Mouse (Mus musculus) stomach, embryonic 15.5 days (tissue): Measurements from ENCODE around the gene Vangl2. TPM values are rescaled to one million over a fixed set of nuclear protein-coding genes. Genes with fewer than 3 reads are reported as not detected.
"Not testable (repeated sequence)": the region's sequence is repeated elsewhere in the genome, so short reads cannot be mapped to it uniquely, and the experiment has no call there.

ENCODE experiments used
- ATAC-seq: fragments of 200-750 bp; cut with Nextera tagmentation; 2 replicates; pipeline ENCODE4 v1.8.0; 2017; ENCODE audit warnings: low read depth, moderate number of reproducible peaks, moderate TSS enrichment; ENCODE audit not compliant: insufficient read depth, low FRiP score
- H3K27ac ChIP-seq: fragments of 300-500 bp; sonication (generic); 2 replicates; pipeline ENCODE4 v1.5.1; 2015; ENCODE audit warnings: mild to moderate bottlenecking, inconsistent platforms
- H3K27me3 ChIP-seq: fragments of 300-500 bp; sonication (generic); replicated peaks from 2 replicates; pipeline ENCODE4 v1.6.1; 2015; ENCODE audit warnings: inconsistent platforms
- H3K36me3 ChIP-seq: fragments of 300-500 bp; sonication (generic); 2 replicates; pipeline ENCODE4 v1.6.1; 2015; ENCODE audit warnings: inconsistent platforms
- H3K4me1 ChIP-seq: fragments of 300-500 bp; sonication (generic); 2 replicates; pipeline ENCODE4 v1.6.1; 2015; ENCODE audit warnings: inconsistent platforms
- H3K4me2 ChIP-seq: fragments of 300-500 bp; sonication (generic); 2 replicates; pipeline ENCODE4 v1.6.1; 2015; ENCODE audit warnings: mild to moderate bottlenecking, inconsistent platforms
- H3K4me3 ChIP-seq: fragments of 300-500 bp; sonication (generic); replicated peaks from 2 replicates; pipeline ENCODE4 v1.5.1; 2015; ENCODE audit warnings: inconsistent platforms
- H3K9ac ChIP-seq: fragments of 300-500 bp; sonication (generic); 2 replicates; pipeline ENCODE4 v1.6.1; 2015; ENCODE audit warnings: inconsistent platforms
- H3K9me3 ChIP-seq: fragments of 300-500 bp; sonication (generic); 2 replicates; pipeline ENCODE4 v1.6.1; 2016; ENCODE audit warnings: inconsistent platforms
- WGBS: fragments of 180-500 bp; shearing (Covaris S2); methylation state at CpG from one replicate; pipeline ENCODE4 v1.1.7; 2015; 5-methylcytosine and 5-hydroxymethylcytosine counted together
- polyA plus RNA-seq: library from polyadenylated mRNA; unstranded; fragments of >200 nt; fragmentation: Nextera tagmentation; extraction: Ambion mirVana; gene quantifications from 2 replicates; pipeline ENCODE4 v1.2.1, GENCODE M21; 2015

Gene Vangl2
- polyA plus RNA-seq, 1 experiment from 2014 or later: 11.3 TPM

DNA sequence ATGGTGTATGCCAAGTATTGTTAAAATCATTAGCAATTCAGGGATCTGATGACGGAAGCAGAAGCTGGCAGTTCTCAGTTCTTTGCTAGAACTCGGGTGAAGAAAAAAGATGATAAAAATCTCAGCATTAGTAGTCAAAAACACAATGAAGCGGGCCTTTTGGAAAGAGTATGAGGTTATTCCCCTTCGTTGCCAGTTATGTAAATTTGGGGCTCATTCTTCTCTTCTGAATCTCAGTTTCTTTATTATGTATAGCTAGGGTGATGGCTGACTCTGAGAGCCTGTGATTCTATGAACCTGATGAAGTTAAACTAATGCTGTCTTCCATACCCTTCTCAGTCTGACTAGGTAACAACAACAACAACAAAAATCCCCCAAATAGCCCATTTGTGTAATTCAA is 52.4 kb downstream of the Vangl2 start:
- no peak for ATAC-seq
- Histone ChIP-seq H3K27me3 (no peaks in the 10 kb centered on the region), H3K9ac (no peak overlapping the region), H3K4me1 (no peaks in the 10 kb centered on the region), H3K4me2 (no peak overlapping the region), H3K9me3 (no peaks in the 10 kb centered on the region), H3K27ac (no peak overlapping the region), H3K36me3 (no peaks in the 10 kb centered on the region), H3K4me3 (no peak overlapping the region)
- WGBS: 82% methylated on average over 4 of the region's 4 CpGs

GRCm38 (mm10) chr1:171975377-171975776 is 52.9 kb downstream of the Vangl2 start:
- ATAC-seq: no peak
- H3K4me3 ChIP-seq: no peak overlapping the region
- H3K9ac ChIP-seq: no peak overlapping the region
- H3K4me2 ChIP-seq: no peak overlapping the region
- H3K36me3 ChIP-seq: no peaks in the 10 kb centered on the region
- no peaks in the 10 kb centered on the region for H3K9me3 ChIP-seq
- H3K4me1 ChIP-seq: no peaks in the 10 kb centered on the region
- no peaks in the 10 kb centered on the region for H3K27me3 ChIP-seq
- no peak overlapping the region for H3K27ac ChIP-seq
- 88% methylated on average over 9 of the region's 9 CpGs for WGBS

GRCm38 (mm10) chr1:171974361-171974760 is 53.9 kb downstream of the Vangl2 start:
- H3K9ac ChIP-seq, ATAC-seq, H3K27me3 ChIP-seq, H3K9me3 ChIP-seq, H3K27ac ChIP-seq, H3K4me2 ChIP-seq, H3K4me1 ChIP-seq, H3K36me3 ChIP-seq, H3K4me3 ChIP-seq: not testable (repeated sequence)
- 89% methylated on average over 2 of the region's 2 CpGs for WGBS

GRCm38 (mm10) chr1:171970854-171971586 is 57.2 kb downstream of the Vangl2 start:
- Histone ChIP-seq H3K27me3 (no peaks in the 10 kb centered on the region), H3K27ac (no peak overlapping the region), H3K9me3 (no peaks in the 10 kb centered on the region), H3K4me3 (no peak overlapping the region), H3K9ac (no peak overlapping the region), H3K4me1 (no peaks in the 10 kb centered on the region), H3K36me3 (no peaks in the 10 kb centered on the region), H3K4me2 (no peak overlapping the region)
- no peak for ATAC-seq
- 53% methylated on average over 10 of the region's 10 CpGs for WGBS

DNA sequence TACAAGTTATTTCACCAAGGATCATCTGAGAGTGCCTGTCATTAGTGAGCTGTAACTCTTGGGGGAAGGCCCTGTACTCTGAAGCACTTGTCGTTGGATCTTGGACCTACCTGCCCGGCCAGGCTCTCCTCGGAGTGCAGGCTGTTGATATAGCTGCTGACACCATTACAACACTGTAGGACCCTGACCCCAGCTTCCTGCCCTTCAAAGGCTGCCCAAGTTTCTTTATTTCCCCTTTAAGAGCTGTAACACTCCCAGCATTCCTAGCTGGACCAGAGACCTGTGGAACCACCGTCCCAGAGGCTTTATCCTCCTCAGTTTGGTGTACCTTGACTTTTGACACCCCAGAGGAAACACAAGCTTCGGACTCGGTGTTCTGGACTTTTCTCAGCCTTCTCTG is 59.0 kb downstream of the Vangl2 start:
- H3K4me1 ChIP-seq: no peaks in the 10 kb centered on the region
- no peaks in the 10 kb centered on the region for H3K27me3 ChIP-seq
- no peaks in the 10 kb centered on the region for H3K36me3 ChIP-seq
- H3K4me3 ChIP-seq: no peak overlapping the region
- H3K4me2 ChIP-seq: no peak overlapping the region
- no peak for ATAC-seq
- WGBS: 83% methylated on average over 6 of the region's 6 CpGs
- no peak overlapping the region for H3K9ac ChIP-seq
- no peaks in the 10 kb centered on the region for H3K9me3 ChIP-seq
- H3K27ac ChIP-seq: no peak overlapping the region

GRCm38 (mm10) chr1:171966054-171966790 is 62.0 kb downstream of the Vangl2 start:
- Histone ChIP-seq H3K9me3 (no peaks in the 10 kb centered on the region), H3K27me3 (no peaks in the 10 kb centered on the region), H3K27ac (no peak overlapping the region), H3K36me3 (no peaks in the 10 kb centered on the region), H3K4me1 (no peaks in the 10 kb centered on the region), H3K9ac (no peak overlapping the region), H3K4me2 (no peak overlapping the region), H3K4me3 (no peak overlapping the region)
- 75% methylated on average over 6 of the region's 6 CpGs for WGBS
- ATAC-seq: no peak

- no peak overlapping the region for H3K27ac ChIP-seq
- H3K9me3 ChIP-seq: no peaks in the 10 kb centered on the region
- H3K4me2 ChIP-seq: no peak overlapping the region
- WGBS: 66% methylated on average over 6 of the region's 6 CpGs
- H3K4me3 ChIP-seq: no peak overlapping the region
- no peak for ATAC-seq
- H3K36me3 ChIP-seq: no peaks in the 10 kb centered on the region
- no peaks in the 10 kb centered on the region for H3K4me1 ChIP-seq
- H3K27me3 ChIP-seq: no peaks in the 10 kb centered on the region
- no peak overlapping the region for H3K9ac ChIP-seq
Measured at GRCm38 (mm10) chr1:171963613-171964012, 64.6 kb downstream of the Vangl2 start.

DNA sequence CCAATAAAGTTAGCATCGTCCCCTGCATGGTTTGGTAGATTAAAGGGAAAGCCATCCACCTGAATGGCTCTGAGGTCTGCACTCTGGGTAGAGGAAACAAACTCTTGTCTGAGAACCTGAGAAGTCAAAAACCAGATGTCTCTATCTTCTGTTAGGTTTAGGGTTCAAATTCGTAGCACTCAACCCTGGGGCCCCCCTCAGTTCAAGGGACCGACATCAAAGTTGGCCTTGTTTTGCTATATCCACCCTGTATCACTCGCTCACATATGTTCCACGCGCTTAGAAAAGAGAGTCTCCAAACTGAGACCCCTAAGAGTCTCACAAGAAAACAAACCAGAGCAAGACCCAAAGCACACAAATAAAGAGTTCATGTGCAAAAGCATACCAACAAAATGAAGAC is 66.5 kb downstream of the Vangl2 start:
- H3K27me3 ChIP-seq: no peaks in the 10 kb centered on the region
- 78% methylated on average over 6 of the region's 6 CpGs for WGBS
- H3K27ac ChIP-seq: no peak overlapping the region
- no peak overlapping the region for H3K9ac ChIP-seq
- no peak overlapping the region for H3K4me2 ChIP-seq
- ATAC-seq: no peak
- H3K4me3 ChIP-seq: no peak overlapping the region
- H3K9me3 ChIP-seq: no peaks in the 10 kb centered on the region
- H3K4me1 ChIP-seq: no peaks in the 10 kb centered on the region
- no peaks in the 10 kb centered on the region for H3K36me3 ChIP-seq

GRCm38 (mm10) chr1:171960726-171961125 is 67.5 kb downstream of the Vangl2 start:
- no peaks in the 10 kb centered on the region for H3K27me3 ChIP-seq
- no peak overlapping the region for H3K9ac ChIP-seq
- ATAC-seq: no peak
- no peak overlapping the region for H3K27ac ChIP-seq
- no peaks in the 10 kb centered on the region for H3K36me3 ChIP-seq
- H3K9me3 ChIP-seq: no peaks in the 10 kb centered on the region
- H3K4me3 ChIP-seq: no peak overlapping the region
- WGBS: 89% methylated on average over 5 of the region's 5 CpGs
- no peak overlapping the region for H3K4me2 ChIP-seq
- H3K4me1 ChIP-seq: no peaks in the 10 kb centered on the region

DNA sequence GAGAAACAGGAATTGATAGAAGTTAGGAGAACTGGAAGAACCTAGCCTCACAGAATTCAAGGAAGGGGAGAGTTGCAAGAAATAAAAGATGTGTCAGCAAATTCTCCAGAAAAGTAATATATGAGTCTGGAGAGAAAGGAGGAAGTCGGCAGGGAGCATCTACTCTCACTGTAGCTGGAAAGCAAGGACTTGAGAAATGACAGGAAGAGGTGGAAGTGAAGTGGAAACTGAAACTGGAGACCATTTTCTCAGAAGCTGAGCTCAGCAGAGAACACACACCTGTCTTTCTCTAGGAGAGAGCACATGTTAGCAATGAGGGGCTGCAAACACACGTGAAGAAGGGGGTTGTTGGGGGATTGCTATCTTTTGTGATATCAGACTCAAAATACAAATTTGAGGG is 70.8 kb downstream of the Vangl2 start:
- H3K36me3 ChIP-seq: no peaks in the 10 kb centered on the region
- H3K4me2 ChIP-seq: no peak overlapping the region
- H3K27ac ChIP-seq: no peak overlapping the region
- H3K9ac ChIP-seq: no peak overlapping the region
- H3K27me3 ChIP-seq: no peaks in the 10 kb centered on the region
- H3K4me3 ChIP-seq: no peak overlapping the region
- no peak for ATAC-seq
- H3K4me1 ChIP-seq: no peaks in the 10 kb centered on the region
- WGBS: 50% methylated on average over 2 of the region's 2 CpGs
- H3K9me3 ChIP-seq: no peaks in the 10 kb centered on the region

GRCm38 (mm10) chr1:171955071-171955470 is 73.2 kb downstream of the Vangl2 start:
- no peaks in the 10 kb centered on the region for H3K27me3 ChIP-seq
- no peaks in the 10 kb centered on the region for H3K4me1 ChIP-seq
- H3K9ac ChIP-seq: no peak overlapping the region
- no peak overlapping the region for H3K4me3 ChIP-seq
- 59% methylated on average over 6 of the region's 6 CpGs for WGBS
- H3K27ac ChIP-seq: no peak overlapping the region
- no peak overlapping the region for H3K4me2 ChIP-seq
- ATAC-seq: no peak
- no peaks in the 10 kb centered on the region for H3K9me3 ChIP-seq
- no peaks in the 10 kb centered on the region for H3K36me3 ChIP-seq
